Mouse (Mus musculus) adrenal gland, postnatal 36 days (tissue): ENCODE data around the gene Olfr430. TPM values are rescaled to one million over a fixed set of nuclear protein-coding genes. Genes with fewer than 3 reads are reported as not detected.

Experiments used
- total RNA-seq, 2 experiments: library from RNA; stranded (reverse); gene quantifications; 2 replicates each; pipeline ENCODE4 v1.2.3; 2021

Olfr430 gene
- total RNA-seq, 2 experiments from 2014 or later = not detected

Other genes starting within 250 kb of the Olfr430 start
- 1 to 10 TPM; 2.8 to 5.5 TPM for gene Ifi211, start 153.6 kb upstream of the Olfr430 start, total RNA-seq
- 10 to 100 TPM; 10.2 to 17.8 TPM for gene Mndal, start 124.1 kb upstream of the Olfr430 start, total RNA-seq
- 10 to 100 TPM in 1 of 2 experiments, 1 to 10 TPM in 1; 9.3 to 16.7 TPM for gene Ifi203, start 123.9 kb upstream of the Olfr430 start, total RNA-seq
- gene Ifi202b, start 83.9 kb upstream of the Olfr430 start, total RNA-seq = not detected
- gene Ifi205, start 34.8 kb upstream of the Olfr430 start, total RNA-seq = 10 to 100 TPM in 1 of 2 experiments, 1 to 10 TPM in 1; 2.6 to 16.8 TPM
- gene Olfr433, start 25.9 kb upstream of the Olfr430 start, total RNA-seq = not detected
- gene Olfr432, start 17.4 kb upstream of the Olfr430 start, total RNA-seq = not detected
- gene Olfr429, start 17.7 kb downstream of the Olfr430 start, total RNA-seq = not detected
- not detected for gene Olfr427, start 30.3 kb downstream of the Olfr430 start, total RNA-seq
- gene Olfr231, start 54.6 kb downstream of the Olfr430 start, total RNA-seq = not detected
- gene Olfr424, start 64.9 kb downstream of the Olfr430 start, total RNA-seq = not detected
- not detected for gene Olfr420, start 89.0 kb downstream of the Olfr430 start, total RNA-seq
- gene Spta1, start 106.2 kb downstream of the Olfr430 start, total RNA-seq = under 1 TPM; 0.49 to 0.63 TPM
- not detected for gene Olfr419, start 185.5 kb downstream of the Olfr430 start, total RNA-seq